Mouse (Mus musculus): Measurements from ENCODE around the gene Nipsnap3b.

Nipsnap3b gene

DNA sequence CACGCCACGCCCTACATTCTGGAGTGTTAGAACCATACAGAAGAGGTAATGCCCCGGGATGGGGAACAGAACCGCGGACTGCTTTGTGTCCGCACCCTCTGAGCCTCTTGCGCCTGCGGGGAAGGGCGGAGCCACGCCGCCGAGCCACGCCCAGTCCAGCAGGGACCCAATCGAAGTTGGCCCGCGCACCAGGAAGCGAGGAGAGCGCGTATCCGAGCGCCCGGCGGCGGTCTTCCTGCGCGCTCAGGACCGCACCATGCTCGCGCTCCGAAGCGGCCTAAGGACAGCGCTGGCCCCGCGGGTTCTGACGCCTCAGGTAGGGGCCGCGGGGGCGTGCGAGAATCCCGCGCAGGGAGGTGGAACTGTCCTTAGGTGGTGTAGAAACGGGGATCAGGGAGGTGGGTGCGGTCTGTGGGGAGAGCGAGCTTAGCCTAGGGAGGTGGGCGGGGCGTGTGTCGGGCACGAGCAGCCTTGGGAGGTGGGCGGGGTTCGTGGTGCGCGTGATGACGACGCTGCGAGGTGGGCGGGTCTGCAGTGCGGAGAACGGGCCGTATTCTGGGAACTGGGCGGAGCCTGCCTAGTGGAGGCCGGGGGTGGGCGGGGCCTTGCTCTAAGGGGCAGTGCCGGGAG lies at the start of gene Nipsnap3b:
TSS of gene Nipsnap3b (plus strand) at position 149 of the 630 bp plus-strand sequence.
- peak; percentile 96 to 97 for DNase-seq (ENCODE audit: low spot score in 2 of 2)

DNA sequence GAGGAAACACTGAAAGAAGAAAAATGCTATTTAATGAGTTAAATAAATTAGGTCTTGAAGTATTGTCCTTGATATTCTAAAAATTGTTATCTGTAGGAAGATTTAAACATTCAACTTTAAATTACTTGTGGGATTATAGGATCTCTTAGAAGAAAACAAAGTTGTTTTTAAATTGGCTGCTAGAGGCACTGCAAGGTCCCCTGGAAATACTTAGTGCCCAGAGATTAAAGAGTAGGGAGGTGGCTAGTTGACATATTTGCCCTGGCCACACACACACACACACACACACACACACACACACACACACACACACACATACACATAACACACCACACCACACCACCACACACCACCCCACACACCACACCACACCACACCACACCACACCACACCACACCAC lies 47.4 kb upstream of the Nipsnap3b start, which contains the start of gene Olfr270:
TSS of gene Olfr270 (plus strand) at position 301 of the 400 bp plus-strand sequence.
- DNase-seq (ENCODE audit: low spot score in 2 of 2) = no peak

DNA sequence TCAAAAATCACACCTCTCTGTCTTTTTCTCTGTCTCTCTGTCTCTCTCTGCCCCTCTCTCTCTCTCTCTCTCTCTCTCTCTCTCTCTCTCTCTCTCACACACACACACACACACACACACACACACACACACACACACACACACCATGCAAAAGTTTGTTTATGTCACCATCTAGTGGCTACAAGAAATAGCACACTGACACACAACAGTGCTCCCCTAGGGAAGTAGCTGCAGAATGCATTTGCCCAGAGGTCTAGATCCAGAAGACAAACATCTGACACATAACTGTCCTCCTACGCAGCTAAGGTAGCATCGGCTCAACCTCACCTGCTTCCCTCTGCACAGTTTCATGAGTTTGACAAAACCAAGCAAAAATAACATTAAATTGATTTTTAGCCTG lies 26.5 kb upstream of the Nipsnap3b start:
- no peak for DNase-seq (ENCODE audit: low spot score in 2 of 2)

DNA sequence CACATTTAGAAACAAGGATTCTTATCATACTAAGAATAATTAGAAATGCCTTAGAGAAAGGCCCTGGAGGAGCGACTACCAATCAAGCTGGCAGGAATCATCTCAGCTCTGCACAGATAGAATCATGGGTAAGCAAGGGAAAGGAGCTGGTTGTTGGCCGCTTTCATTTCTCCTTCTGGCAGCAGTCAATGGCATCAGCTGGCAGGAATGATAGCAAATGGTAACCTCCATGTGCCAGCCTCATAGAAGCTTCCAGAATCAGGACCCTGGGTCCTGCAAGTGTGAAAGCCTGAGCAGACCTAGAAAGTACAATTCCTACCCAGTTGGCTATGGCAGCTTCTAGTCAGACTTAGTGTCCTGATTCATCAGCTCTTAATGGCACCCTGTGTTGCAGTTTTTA lies 25.4 kb upstream of the Nipsnap3b start:
- no peak for DNase-seq (ENCODE audit: low spot score in 2 of 2)

DNA sequence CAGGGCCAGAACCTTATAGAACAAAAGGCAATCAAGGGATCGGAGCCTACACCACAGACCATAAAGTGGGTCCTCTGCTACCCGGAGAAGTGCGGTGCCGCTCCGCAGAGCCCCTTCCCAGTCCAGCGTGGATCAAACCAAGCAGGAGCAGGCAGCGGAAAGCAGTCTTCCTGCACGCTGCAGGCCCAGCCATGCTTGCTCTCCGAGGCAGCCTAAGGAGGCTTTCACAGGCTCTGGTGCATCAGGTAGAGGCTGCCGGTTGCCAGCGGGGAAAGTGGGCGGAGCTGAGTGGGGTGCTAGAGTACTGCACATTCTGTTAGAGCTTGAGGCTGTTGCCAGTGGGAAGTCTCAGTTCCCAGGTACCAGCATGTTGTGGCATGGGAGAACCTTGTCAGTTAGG lies 22.4 kb upstream of the Nipsnap3b start, which contains the start of gene Nipsnap3a:
TSS of gene Nipsnap3a (plus strand) at position 25 of the 400 bp plus-strand sequence.
- DNase-seq (ENCODE audit: low spot score in 2 of 2) = no peak

DNA sequence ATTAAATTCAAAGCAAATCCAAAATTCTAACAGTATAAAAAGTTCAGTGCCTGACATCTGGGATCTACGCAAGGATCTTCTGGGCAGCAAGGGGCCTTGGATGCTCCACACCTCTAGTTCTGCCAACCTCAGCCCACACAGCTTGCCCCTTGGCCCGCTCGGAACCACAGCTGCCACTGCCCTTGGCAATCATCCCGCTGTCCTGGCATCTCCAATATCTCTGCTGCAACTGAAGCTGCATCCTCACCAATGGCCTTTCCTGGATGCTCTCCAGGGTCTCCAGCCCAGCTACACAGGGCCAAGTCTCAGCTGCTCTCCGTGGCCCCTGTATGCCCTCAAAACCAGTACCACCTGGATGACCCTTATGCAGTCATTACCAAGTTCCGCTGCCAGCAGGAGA lies 12.2 kb upstream of the Nipsnap3b start:
- no peak for DNase-seq (ENCODE audit: low spot score in 2 of 2)

DNA sequence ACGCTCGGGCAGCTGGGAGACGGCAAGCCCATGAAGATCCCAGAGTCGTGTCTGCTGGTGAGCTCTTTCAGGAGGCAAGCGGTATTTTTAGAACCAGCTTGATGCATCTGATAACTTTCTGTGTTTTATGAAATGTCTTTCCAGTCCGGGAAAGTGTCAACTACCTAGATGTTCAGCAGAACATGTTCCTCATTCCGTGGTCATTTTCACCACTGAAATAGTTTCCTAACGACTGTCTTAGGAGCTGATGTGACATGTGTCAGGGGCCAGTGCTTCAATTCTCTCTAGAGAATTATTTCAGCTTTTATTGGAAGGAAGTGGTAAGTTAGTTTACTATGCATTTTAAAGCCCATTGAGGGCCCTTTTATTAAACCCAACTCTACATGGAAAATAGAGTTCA lies 11.5 kb upstream of the Nipsnap3b start:
- no peak for DNase-seq (ENCODE audit: low spot score in 2 of 2)

DNA sequence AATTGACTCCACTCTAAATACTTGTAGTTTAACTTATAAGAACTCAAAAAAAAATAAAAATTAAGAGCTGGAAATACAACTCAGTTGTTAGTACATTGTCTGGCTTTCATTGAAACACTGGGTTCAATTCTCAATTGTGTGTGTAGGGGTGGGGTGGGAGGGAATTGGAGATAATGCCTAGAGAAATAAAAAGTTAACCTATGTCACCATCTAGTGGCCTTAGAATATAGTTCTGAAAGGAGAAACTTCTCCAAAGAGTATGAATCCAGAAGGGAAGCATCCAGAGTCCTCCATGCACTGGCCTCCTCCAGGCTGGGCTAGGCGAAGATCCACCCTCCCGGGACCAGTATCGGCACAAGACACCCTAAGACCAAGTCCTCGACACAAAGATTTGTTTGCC lies 2.5 kb upstream of the Nipsnap3b start:
- no peak for DNase-seq (ENCODE audit: low spot score in 2 of 2)

DNA sequence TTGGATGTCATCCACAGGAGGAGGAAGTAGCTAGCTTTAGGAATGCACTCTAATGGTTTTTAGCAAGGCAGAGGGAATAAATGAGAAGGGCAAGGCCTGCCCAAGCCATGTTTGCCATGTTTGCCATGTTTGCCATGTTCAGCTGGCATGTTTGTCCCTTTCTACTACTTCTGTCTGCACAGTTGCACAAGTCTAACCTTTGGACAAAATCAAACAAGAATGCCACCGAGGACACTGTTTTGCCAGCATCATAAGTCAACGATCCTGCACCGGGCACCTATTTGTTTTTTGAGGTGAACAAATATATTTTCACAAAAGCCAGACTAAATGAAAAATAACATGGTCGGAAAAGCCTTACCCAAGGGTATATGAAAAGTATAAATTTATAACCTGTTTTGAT lies 1.8 kb upstream of the Nipsnap3b start:
- DNase-seq (ENCODE audit: low spot score in 2 of 2) = no peak

DNA sequence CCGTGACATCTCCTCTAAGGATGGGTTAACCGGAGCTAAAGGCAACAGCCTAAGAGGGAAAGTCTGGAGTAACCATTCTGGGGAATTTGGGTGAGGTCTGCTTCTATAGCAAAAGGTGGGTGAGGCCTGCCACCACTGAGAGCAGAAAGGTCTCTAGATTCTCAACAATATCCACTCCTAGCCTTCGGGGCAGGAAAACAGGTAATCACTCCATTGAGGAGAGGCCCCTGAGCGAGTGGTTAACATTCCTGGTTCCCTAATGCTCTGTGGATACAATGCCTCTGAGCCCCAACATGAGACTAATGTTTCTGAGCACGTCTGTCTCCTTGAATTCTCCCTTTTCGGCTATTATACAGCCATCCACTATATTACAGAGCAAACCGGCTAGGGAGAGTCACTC lies 2.7 kb downstream of the Nipsnap3b start:
- DNase-seq (ENCODE audit: low spot score in 2 of 2) = no peak

DNA sequence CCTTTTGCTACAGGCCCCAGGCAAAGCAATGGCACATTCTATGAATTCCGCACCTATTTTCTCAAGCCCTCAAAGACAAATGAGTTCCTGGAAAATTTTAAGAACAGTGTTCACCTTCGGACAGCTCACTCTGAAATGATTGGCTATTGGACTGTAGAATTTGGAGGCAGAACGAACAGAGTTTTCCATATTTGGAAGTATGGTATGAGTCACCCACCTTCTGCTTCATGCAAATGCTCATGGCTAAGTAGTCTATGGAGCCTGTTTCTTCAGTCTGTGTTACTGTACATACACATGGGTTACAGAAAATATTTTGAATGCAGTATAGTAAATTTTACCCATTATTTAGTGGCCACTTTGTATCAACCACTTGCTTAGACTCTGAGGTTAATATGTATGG lies 3.3 kb downstream of the Nipsnap3b start:
- DNase-seq (ENCODE audit: low spot score in 2 of 2) = no peak

DNA sequence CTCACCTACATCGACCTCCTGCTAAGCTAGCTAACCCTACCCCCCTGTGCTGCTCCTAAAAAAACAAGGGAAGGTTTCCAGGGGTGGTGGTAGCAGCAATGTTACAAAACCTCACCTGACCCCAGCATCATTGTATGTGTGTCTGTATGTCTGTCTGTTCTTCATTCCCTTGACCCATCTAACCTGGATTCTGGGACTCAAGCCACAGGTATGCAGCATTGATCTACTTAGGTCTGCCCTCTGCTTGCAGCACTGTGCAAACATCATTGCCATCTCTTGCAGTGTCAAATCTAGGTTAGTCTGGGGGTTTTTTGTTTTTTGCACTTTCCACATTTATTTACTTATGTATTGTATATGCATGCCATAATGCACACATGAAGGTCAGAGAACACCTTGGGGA lies 6.7 kb downstream of the Nipsnap3b start:
- DNase-seq (ENCODE audit: low spot score in 2 of 2) = no peak

DNA sequence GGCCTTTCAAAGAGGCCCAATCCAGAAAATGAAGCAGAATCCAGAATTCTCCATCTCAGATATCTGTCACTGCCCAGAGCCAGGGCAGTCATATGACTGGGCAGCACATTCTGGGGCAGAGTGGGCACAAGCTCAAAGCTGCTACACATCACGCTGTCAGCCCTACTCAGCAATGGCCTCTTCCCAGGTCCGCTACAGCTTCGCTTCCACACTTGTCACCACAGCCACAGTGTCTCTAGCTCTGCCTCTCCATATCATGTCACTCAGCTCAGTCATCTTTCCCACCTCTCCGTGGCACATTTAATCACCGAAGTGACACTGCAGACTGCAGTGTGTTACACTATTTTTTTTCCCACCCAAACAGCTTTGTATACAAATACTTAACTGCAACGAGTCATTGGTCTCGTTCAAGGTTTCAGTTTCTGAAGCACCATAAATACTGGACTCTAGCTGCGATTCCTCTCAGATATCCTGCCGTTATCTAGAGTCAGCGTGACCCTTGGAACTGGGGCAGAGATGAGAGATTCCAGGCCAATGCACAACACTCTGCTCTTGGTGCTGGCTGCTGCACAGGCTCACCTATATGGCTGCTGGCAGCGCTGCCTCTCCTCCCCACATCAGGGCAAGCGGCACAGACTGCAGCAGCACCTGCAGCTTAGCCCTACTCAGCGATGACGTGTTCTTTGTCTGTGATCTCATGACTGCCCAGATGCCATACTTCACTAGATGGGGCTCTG lies 11.7 kb downstream of the Nipsnap3b start:
- no peak for DNase-seq (ENCODE audit: low spot score in 2 of 2)

DNA sequence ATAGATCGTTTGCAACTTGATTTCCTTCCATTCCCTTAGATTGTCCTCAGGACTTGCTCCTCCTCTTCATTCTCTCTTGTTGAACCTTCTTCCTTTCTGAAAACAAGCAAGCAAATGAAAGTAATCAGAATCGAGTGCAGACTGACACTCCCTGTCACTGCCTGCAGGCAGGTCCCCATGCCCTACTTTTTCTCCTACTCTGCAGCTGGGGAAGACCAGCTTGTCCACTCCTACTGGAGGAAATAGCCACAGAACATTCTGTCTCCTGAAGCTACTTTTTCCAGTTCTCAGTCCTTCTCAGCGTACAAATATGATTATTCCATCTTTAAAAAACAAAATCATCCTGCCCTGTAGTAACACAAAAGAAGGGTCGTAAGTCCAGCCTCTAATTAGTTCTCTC lies 12.7 kb downstream of the Nipsnap3b start:
- DNase-seq (ENCODE audit: low spot score in 2 of 2) = no peak

DNA sequence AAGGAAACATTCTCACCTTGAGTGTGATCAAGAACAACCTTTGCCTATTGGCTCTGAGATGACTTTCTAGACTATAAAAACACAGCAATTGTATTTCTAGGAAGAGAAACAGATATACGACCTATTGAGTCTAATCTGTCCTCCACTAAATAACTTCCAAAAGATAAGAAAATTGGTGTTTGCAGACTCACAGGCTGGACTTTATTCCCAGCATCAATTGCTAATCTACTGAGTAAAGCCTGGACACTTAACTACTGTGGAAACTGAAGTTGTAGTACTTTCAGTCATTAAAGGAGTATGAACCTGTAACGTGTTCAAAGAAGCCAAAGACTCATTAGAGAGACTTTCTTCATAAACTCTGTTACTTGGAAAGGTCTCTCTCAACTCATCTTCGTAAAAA lies 16.1 kb downstream of the Nipsnap3b start:
- DNase-seq (ENCODE audit: low spot score in 2 of 2) = no peak

DNA sequence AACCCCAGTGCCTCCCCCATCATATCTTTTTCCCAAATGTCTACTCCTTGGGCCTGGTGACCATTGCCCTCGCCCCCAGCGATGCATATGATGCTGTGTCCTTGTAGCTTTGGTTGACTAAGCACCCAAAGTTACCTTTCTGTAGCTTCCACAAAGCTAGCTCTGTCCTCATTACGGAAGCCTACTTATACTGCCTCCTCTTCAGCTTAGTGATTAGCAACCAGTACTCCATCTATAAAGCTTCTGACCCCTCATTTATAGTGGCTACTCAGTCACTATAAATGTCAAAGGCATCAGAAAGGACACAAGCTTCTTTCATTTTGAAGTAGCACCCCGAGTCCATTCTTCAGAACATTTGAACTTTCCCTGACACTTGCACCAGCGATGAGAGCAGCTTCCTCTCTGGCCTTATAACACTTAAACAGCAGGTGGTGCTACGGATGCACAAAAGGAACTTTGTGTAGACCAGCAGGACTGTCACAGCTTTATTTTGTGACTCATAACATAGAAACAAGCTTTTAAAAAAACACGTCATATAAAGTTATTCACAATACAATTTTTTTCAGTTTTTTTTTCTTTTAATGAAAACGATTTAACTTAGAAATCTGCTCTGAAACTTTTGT lies 18.8 kb downstream of the Nipsnap3b start:
- no peak for DNase-seq (ENCODE audit: low spot score in 2 of 2)

DNA sequence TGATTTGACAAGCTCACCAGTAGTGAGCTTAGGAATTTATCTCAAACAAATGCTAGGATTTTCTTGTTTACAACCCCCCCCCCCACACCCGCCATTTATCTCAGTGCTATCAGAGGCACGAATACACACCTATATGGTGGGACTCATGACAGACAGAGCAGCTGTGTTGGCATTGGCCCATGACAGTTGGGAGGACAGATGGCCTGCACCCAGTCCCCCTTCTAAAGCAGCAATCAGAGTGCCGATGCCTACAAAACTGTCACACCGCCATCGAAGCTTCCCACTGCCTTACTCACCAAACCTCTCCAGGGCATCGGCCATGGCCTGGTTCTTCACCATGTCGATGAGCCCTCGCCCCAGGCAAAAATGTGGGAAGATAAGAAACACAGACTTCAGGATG lies 32.1 kb downstream of the Nipsnap3b start:
- DNase-seq (ENCODE audit: low spot score in 2 of 2) = no peak

DNA sequence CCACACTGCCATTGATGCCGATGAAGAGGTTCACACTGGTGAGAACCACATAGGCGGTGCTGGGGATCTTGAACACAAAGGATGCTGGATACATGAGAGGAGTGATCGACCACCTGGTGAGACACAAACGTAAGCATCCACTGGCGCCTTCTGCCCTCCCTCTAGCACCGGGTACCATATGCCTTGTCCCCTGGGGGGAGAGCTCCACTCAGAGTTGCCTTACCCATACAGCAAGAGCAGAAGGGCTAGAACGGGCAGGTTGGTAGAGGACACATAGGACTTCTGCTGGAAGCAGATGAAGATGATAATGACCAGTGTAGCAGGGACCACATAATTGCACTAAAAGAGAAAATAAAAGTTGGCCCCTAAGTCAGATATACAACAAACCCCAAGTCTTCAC lies 34.1 kb downstream of the Nipsnap3b start:
- DNase-seq (ENCODE audit: low spot score in 2 of 2) = no peak

DNA sequence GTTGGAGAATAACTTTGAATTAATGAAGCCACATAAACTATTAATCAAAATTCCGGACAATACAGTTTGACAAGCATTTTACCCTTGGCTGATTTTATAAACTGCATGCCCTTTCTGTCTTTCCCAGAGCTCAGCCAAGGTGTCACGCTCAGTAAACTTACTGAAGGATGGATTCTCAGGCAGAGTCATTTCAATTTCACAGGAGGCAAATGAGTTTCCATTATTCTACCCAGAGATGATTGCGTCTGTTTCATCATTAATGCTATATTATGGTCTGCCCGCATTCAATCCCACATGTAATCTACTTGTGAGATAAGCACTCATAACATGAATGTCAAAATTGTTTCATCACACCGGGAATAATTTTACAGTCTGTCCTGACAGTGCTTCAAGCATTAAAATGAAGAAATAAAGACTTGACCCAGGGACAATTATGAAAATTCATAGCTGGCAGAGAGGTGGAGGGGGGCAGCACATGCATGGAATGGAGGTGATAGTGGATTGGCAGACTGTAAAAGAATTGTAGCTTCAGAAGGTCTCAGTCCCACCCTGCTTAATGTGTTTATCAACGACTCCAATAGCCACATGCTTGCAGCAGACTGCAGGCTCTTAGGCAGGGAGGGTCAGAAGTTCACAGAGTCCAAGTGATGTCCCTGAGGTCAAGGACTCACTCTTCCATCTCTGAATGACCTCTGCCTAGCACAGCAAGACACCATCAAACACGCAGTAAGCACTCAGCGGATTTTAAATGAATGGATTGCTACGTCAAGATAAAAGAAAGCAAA lies 34.8 kb downstream of the Nipsnap3b start:
- no peak for DNase-seq (ENCODE audit: low spot score in 2 of 2)

DNA sequence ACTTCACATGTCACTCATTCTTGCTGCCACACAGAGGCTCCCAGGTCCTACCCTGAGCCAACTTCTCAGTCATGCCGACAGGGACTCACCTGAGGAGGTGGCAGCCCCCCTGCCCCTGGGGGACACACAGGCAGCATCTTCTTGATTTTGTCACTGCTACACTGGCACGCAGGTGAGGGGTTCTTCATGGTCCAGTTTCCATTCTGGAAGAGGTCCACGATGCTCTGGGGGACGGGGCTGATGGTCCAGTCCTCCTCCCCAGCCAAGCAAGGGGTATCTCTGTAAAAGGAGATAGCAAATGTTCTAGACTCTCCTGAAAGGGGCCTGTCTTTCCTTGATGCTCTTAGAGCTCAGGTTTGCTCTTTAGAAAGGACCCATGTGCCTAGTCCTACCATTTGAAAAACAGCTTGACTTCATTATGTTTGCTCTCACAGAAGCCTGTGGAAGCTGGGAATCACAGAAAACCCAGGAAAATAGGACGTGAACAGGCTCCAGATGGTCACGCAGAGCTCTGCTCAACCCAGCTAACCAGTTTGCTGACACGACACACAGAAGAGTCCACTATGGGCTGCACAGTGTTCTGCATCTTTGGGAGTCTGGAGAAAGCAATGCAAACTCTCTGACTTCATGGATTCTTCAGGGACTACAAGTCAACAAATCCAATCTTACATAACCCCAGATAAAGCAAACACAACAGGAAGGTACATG lies 50.8 kb downstream of the Nipsnap3b start:
- DNase-seq (ENCODE audit: low spot score in 2 of 2) = no peak

Data from natural killer cell, adult 2 months (primary cell).